Mouse (Mus musculus) bone marrow macrophage, adult 2 months (primary cell): Measurements from ENCODE around the gene Abca3.

Source experiments
- CTCF ChIP-seq: IDR thresholded peaks from 2 replicates; pipeline ENCODE4 v1.5.1; 2012; ENCODE audit warnings: low read depth, mild to moderate bottlenecking, low read length, moderate library complexity
- POLR2A ChIP-seq: IDR thresholded peaks from 2 replicates; pipeline ENCODE4 v1.6.1; 2012; ENCODE audit warnings: mild to moderate bottlenecking, low read depth, low read length, borderline replicate concordance

GRCm38 (mm10) chr17:24454218-24454755 lies 102.5 kb downstream of the Abca3 start:
- TF ChIP-seq POLR2A, result no peak
- TF ChIP-seq CTCF, result no peak
